Mouse (Mus musculus): ENCODE data around the gene Ttll11. TPM values are rescaled to one million over a fixed set of nuclear protein-coding genes. Genes with fewer than 3 reads are reported as not detected.

Gene Ttll11
- polyA plus RNA-seq, 1 experiment from 2014 or later, result 2.1 TPM

- no peaks in the 10 kb centered on the region for H3K36me3 ChIP-seq
- H3K27ac ChIP-seq, result no peak overlapping the region
- peaks cover 10% of the 10 kb centered on the region; the same call in 1 of the 2 replicates for H3K27me3 ChIP-seq
- no peak overlapping the region for H3K4me2 ChIP-seq
- H3K9ac ChIP-seq, result no peak overlapping the region
- H3K4me3 ChIP-seq, result no peak overlapping the region
- no peaks in the 10 kb centered on the region for H3K9me3 ChIP-seq
- no peaks in the 10 kb centered on the region for H3K4me1 ChIP-seq
- WGBS, result 70% methylated on average over 14 of the region's 14 CpGs
- no peak for ATAC-seq (ENCODE audit: insufficient number of reproducible peaks, insufficient read depth, low FRiP score, low TSS enrichment, low read depth)
These were observed 167.7 kb downstream of the Ttll11 start for GRCm38 (mm10) chr2:35811801-35812560.

DNA sequence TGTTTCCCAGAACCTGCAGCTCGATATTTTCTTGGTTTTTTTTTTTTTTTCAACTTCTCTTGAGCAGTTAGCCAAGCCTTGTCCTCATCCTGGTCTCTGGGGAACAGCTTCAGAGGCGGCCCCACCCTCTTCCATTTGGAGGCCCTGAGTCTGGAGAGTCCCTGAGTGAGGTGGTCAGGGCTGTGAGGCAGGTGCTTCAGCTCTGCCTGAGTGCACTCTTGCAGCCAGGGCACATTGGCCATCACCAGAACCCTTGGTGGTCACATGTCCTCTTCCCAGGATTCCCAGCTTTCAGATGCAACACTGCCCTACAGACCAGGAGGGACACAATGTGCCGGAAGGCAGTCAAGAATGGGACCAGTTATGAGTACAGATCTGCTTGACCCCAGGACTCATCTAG is 169.7 kb downstream of the Ttll11 start:
- Histone ChIP-seq H3K4me3 (no peak overlapping the region), H3K4me1 (no peaks in the 10 kb centered on the region), H3K9me3 (no peaks in the 10 kb centered on the region), H3K9ac (no peak overlapping the region), H3K27ac (no peak overlapping the region), H3K4me2 (no peak overlapping the region), H3K36me3 (no peaks in the 10 kb centered on the region), H3K27me3 (peaks cover 5% of the 10 kb centered on the region; the same call in 1 of the 2 replicates)
- 73% methylated on average over 3 of the region's 3 CpGs for WGBS
- no peak for ATAC-seq (ENCODE audit: insufficient number of reproducible peaks, insufficient read depth, low FRiP score, low TSS enrichment, low read depth)

DNA sequence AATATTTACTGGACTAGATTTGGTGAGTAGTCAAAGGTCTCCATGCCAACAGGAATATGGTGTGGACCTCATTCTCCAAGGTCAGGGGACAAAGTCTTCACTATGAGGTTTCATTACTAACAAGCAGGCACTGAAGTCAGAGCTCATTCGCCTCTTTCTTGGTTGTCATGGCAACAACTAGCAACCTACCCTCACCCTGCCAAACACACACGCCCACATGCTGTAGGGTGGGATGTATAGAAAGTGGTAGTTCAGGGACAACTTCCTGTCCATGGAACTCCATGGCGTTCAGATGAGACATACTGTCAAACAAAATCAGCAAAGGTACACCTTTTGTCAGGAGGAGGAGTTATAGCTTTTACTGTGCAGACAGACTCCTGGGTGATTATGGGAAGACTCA is 170.6 kb downstream of the Ttll11 start:
- Histone ChIP-seq H3K9ac (no peak overlapping the region), H3K4me2 (no peak overlapping the region), H3K27me3 (peaks cover 5% of the 10 kb centered on the region; the same call in 1 of the 2 replicates), H3K4me3 (no peak overlapping the region), H3K36me3 (no peaks in the 10 kb centered on the region), H3K4me1 (no peaks in the 10 kb centered on the region), H3K9me3 (no peaks in the 10 kb centered on the region), H3K27ac (no peak overlapping the region)
- WGBS, result 37% methylated on average over 3 of the region's 3 CpGs
- ATAC-seq (ENCODE audit: insufficient number of reproducible peaks, insufficient read depth, low FRiP score, low TSS enrichment, low read depth), result no peak

DNA sequence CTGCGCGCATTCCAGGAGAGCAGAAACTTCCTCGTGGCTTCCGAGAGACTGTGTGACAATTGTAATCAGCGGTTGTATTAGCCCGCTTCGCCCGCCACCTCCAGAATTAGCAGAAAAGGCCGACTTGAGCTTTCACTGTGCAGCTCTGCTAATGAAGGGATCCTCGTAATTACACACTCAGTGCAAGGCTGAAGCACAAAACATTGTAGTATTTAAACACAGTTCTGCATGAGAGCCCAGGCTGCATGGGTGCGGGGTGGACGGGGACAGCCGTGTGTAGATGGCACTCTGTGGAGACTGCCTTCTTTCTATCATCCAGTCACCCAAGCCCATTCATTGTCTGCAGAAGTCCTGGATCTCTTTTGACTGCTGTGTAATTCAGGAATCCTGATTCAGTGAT is 173.8 kb downstream of the Ttll11 start:
- no peak for ATAC-seq (ENCODE audit: insufficient number of reproducible peaks, insufficient read depth, low FRiP score, low TSS enrichment, low read depth)
- Histone ChIP-seq H3K36me3 (no peaks in the 10 kb centered on the region), H3K4me1 (no peaks in the 10 kb centered on the region), H3K27ac (no peak overlapping the region), H3K4me3 (no peak overlapping the region), H3K9me3 (no peaks in the 10 kb centered on the region), H3K27me3 (peaks cover 5% of the 10 kb centered on the region; the same call in 1 of the 2 replicates), H3K4me2 (no peak overlapping the region), H3K9ac (no peak overlapping the region)
- WGBS, result 76% methylated on average over 13 of the region's 13 CpGs

- 84% methylated on average over 11 of the region's 11 CpGs for WGBS
- Histone ChIP-seq H3K4me2 (no peak overlapping the region), H3K27me3 (no peaks in the 10 kb centered on the region), H3K27ac (no peak overlapping the region), H3K36me3 (no peaks in the 10 kb centered on the region), H3K9ac (no peak overlapping the region), H3K9me3 (no peaks in the 10 kb centered on the region), H3K4me3 (no peak overlapping the region), H3K4me1 (peaks cover 1% of the 10 kb centered on the region; the same call in 1 of the 2 replicates)
- no peak for ATAC-seq (ENCODE audit: insufficient number of reproducible peaks, insufficient read depth, low FRiP score, low TSS enrichment, low read depth)
These were observed 176.6 kb downstream of the Ttll11 start for GRCm38 (mm10) chr2:35803095-35803494.

GRCm38 (mm10) chr2:35801759-35802158 is 178.0 kb downstream of the Ttll11 start:
- Histone ChIP-seq H3K4me3 (no peak overlapping the region), H3K27me3 (no peaks in the 10 kb centered on the region), H3K4me1 (peaks cover 4% of the 10 kb centered on the region; the same call in 1 of the 2 replicates), H3K4me2 (no peak overlapping the region), H3K36me3 (no peaks in the 10 kb centered on the region), H3K9me3 (no peaks in the 10 kb centered on the region), H3K27ac (no peak overlapping the region), H3K9ac (no peak overlapping the region)
- no peak for ATAC-seq (ENCODE audit: insufficient number of reproducible peaks, insufficient read depth, low FRiP score, low TSS enrichment, low read depth)
- WGBS, result 87% methylated on average over 2 of the region's 2 CpGs

DNA sequence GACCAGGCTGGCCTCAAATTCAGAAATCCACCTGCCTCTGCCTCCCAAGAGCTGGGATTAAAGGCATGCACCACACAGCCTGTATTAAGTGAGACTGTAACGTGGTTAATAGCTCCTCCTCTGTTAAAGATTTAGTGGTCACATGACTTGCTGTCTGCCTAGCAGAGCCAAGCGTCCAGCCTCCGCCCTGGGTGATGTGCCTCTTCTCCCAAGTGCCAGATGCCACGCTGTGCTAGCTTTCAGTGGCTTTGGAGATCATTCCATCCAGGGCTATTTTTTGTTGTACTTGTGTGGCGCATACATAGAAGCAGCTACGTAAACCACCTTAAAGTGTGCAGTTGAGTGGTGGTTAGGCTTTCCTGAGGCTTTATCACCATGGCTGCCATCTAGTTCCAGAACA is 180.6 kb downstream of the Ttll11 start:
- H3K4me2 ChIP-seq, result no peak overlapping the region
- H3K4me1 ChIP-seq, result peaks cover 4% of the 10 kb centered on the region; the same call in 1 of the 2 replicates
- 80% methylated on average over 6 of the region's 6 CpGs for WGBS
- H3K27ac ChIP-seq, result no peak overlapping the region
- no peaks in the 10 kb centered on the region for H3K9me3 ChIP-seq
- no peaks in the 10 kb centered on the region for H3K27me3 ChIP-seq
- ATAC-seq (ENCODE audit: insufficient number of reproducible peaks, insufficient read depth, low FRiP score, low TSS enrichment, low read depth), result no peak
- H3K4me3 ChIP-seq, result no peak overlapping the region
- H3K9ac ChIP-seq, result no peak overlapping the region
- H3K36me3 ChIP-seq, result no peaks in the 10 kb centered on the region

GRCm38 (mm10) chr2:35797998-35798397 is 181.7 kb downstream of the Ttll11 start:
- H3K27ac ChIP-seq, result no peak overlapping the region
- no peak overlapping the region for H3K4me2 ChIP-seq
- WGBS, result 39% methylated on average over 8 of the region's 8 CpGs
- no peaks in the 10 kb centered on the region for H3K36me3 ChIP-seq
- ATAC-seq (ENCODE audit: insufficient number of reproducible peaks, insufficient read depth, low FRiP score, low TSS enrichment, low read depth), result no peak
- no peaks in the 10 kb centered on the region for H3K27me3 ChIP-seq
- H3K9ac ChIP-seq, result no peak overlapping the region
- peaks cover 4% of the 10 kb centered on the region; the same call in 1 of the 2 replicates for H3K4me1 ChIP-seq
- H3K4me3 ChIP-seq, result no peak overlapping the region
- H3K9me3 ChIP-seq, result no peaks in the 10 kb centered on the region

DNA sequence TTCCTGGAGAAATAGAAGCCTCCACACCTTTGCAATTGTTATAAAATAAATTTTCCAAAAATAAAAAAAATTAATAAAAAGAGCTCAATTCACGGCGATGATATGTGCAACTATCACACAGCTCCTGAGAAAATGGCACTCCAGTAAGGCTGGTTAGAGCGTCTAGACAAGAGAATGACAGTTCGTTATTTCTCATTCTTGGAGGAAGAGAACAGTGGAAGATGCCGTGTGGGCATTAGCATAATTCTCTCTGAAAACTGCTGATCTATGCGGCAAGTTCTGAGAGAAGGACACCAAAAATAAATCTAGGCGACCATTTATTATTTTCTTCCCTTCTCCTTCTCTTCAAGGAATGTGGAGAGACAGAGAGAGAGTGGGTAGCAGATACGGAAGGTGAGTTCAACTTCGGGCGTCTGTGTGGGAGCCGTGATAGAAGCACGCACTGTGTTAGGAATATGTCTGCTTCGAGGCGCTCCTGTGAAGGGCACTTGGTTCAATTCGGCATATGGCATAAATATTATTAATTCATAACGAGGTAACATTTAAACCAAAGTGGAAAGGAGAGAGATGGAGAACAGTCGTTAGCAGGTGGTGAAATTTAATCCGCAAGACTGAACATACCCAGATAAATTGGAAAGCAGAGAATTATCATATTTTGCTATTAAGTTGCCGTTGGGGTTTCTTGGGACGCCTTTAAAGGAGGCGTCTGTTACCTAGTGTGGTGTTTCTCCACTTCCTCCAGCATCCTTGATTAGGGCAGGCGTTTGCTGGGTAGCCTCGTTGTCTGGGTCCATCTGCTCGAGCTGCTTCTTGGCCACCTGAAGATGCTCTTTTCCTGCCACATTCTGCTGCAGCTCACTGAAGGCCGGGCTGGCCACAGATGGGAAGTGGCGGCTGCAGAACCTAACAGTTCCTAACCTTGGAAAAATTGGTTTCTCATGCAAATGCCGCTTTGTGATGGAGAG is 190.1 kb downstream of the Ttll11 start:
- H3K36me3 ChIP-seq, result no peaks in the 10 kb centered on the region
- H3K4me2 ChIP-seq, result no peak overlapping the region
- no peaks in the 10 kb centered on the region for H3K4me1 ChIP-seq
- no peak for ATAC-seq (ENCODE audit: insufficient number of reproducible peaks, insufficient read depth, low FRiP score, low TSS enrichment, low read depth)
- no peaks in the 10 kb centered on the region for H3K9me3 ChIP-seq
- WGBS, result 84% methylated on average over 27 of the region's 27 CpGs
- no peak overlapping the region for H3K9ac ChIP-seq
- H3K4me3 ChIP-seq, result no peak overlapping the region
- H3K27me3 ChIP-seq, result no peaks in the 10 kb centered on the region
- no peak overlapping the region for H3K27ac ChIP-seq

GRCm38 (mm10) chr2:35785877-35786276 is 193.8 kb downstream of the Ttll11 start:
- Histone ChIP-seq H3K4me1 (0 out of 2 replicates have a peak, but pooled peaks cover 8% of the 10 kb centered on the region), H3K4me3 (no peak overlapping the region), H3K27ac (0 out of 2 replicates have a peak overlapping the region, but pooled peaks have one; percentile 11), H3K36me3 (no peaks in the 10 kb centered on the region), H3K9ac (no peak overlapping the region), H3K4me2 (no peak overlapping the region), H3K9me3 (no peaks in the 10 kb centered on the region), H3K27me3 (no peaks in the 10 kb centered on the region)
- 0 out of 2 replicates have a peak, but pooled peaks have one; percentile 30 for ATAC-seq (ENCODE audit: insufficient number of reproducible peaks, insufficient read depth, low FRiP score, low TSS enrichment, low read depth)
- 73% methylated on average over 7 of the region's 7 CpGs for WGBS

GRCm38 (mm10) chr2:35783368-35783767 is 196.3 kb downstream of the Ttll11 start:
- Histone ChIP-seq H3K4me1 (peaks cover 12% of the 10 kb centered on the region; the same call in 1 of the 2 replicates), H3K4me3 (no peak overlapping the region), H3K9me3 (no peaks in the 10 kb centered on the region), H3K27ac (no peak overlapping the region), H3K4me2 (no peak overlapping the region), H3K9ac (no peak overlapping the region), H3K27me3 (no peaks in the 10 kb centered on the region), H3K36me3 (no peaks in the 10 kb centered on the region)
- no peak for ATAC-seq (ENCODE audit: insufficient number of reproducible peaks, insufficient read depth, low FRiP score, low TSS enrichment, low read depth)
- WGBS, result 82% methylated on average over 10 of the region's 10 CpGs

Data from embryonic facial prominence, embryonic 13.5 days (tissue).